Mouse (Mus musculus) midbrain, embryonic 15.5 days (tissue): ENCODE measurements around the gene Golph3. TPM values are rescaled to one million over a fixed set of nuclear protein-coding genes. Genes with fewer than 3 reads are reported as not detected.

Experiments used
- ATAC-seq: fragments of 200-750 bp; cut with Nextera tagmentation; replicated peaks from 2 replicates; pipeline ENCODE4 v1.8.0; 2017; ENCODE audit warnings: moderate TSS enrichment
- H3K27ac ChIP-seq: fragments of 300-500 bp; sonication (generic); 2 replicates; pipeline ENCODE4 v1.5.1; 2015; ENCODE audit warnings: mild to moderate bottlenecking, inconsistent platforms
- H3K27me3 ChIP-seq: fragments of 300-500 bp; sonication (generic); replicated peaks from 2 replicates; pipeline ENCODE4 v1.6.1; 2015; ENCODE audit warnings: inconsistent platforms
- H3K36me3 ChIP-seq: fragments of 300-500 bp; sonication (generic); replicated peaks from 2 replicates; pipeline ENCODE4 v1.6.1; 2015; ENCODE audit warnings: inconsistent platforms
- H3K4me1 ChIP-seq: fragments of 300-500 bp; sonication (generic); 2 replicates; pipeline ENCODE4 v1.6.1; 2015; ENCODE audit warnings: inconsistent platforms
- H3K4me2 ChIP-seq: fragments of 300-500 bp; sonication (generic); 2 replicates; pipeline ENCODE4 v1.6.1; 2015; ENCODE audit warnings: inconsistent platforms, mild to moderate bottlenecking, moderate library complexity
- H3K4me3 ChIP-seq: fragments of 300-500 bp; sonication (generic); 2 replicates; pipeline ENCODE4 v1.5.1; 2015; ENCODE audit warnings: mild to moderate bottlenecking, inconsistent platforms
- H3K9ac ChIP-seq: fragments of 300-500 bp; sonication (generic); 2 replicates; pipeline ENCODE4 v1.6.1; 2015; ENCODE audit warnings: mild to moderate bottlenecking, inconsistent platforms
- H3K9me3 ChIP-seq: fragments of 300-500 bp; sonication (generic); 2 replicates; pipeline ENCODE4 v1.6.1; 2016; ENCODE audit warnings: inconsistent platforms
- WGBS: fragments of 180-500 bp; shearing (Covaris S2); methylation state at CpG from one replicate; pipeline ENCODE4 v1.1.7; 2015; ENCODE audit warnings: mixed read lengths; 5-methylcytosine and 5-hydroxymethylcytosine counted together
- polyA plus RNA-seq: library from polyadenylated mRNA; unstranded; fragments of >200 nt; fragmentation: Nextera tagmentation; extraction: Ambion mirVana; gene quantifications from 2 replicates; pipeline ENCODE4 v1.2.1, GENCODE M21; 2015

The Golph3 gene
- polyA plus RNA-seq, 1 experiment from 2014 or later: 62.6 TPM

DNA sequence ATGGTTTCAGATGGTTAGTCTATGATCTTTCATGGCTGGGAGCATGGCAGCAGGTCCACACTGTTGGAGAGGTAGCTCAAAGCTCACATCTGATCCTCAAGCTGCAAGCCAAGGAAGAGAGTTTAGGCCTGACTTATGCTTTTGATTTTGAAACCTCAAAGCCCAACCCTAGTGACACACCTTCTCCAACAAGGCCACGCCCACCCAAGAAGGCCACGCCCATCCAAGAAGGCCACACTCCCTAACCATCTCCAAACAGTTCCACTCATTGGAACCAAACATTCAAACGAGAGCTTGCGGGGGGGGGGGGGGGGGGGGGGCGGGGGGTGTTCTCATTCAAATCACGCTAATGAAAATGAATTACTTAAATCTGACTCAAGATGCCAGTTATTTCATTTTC is 19.5 kb upstream of the Golph3 start:
- 78% methylated on average over 4 of the region's 6 CpGs for WGBS

DNA sequence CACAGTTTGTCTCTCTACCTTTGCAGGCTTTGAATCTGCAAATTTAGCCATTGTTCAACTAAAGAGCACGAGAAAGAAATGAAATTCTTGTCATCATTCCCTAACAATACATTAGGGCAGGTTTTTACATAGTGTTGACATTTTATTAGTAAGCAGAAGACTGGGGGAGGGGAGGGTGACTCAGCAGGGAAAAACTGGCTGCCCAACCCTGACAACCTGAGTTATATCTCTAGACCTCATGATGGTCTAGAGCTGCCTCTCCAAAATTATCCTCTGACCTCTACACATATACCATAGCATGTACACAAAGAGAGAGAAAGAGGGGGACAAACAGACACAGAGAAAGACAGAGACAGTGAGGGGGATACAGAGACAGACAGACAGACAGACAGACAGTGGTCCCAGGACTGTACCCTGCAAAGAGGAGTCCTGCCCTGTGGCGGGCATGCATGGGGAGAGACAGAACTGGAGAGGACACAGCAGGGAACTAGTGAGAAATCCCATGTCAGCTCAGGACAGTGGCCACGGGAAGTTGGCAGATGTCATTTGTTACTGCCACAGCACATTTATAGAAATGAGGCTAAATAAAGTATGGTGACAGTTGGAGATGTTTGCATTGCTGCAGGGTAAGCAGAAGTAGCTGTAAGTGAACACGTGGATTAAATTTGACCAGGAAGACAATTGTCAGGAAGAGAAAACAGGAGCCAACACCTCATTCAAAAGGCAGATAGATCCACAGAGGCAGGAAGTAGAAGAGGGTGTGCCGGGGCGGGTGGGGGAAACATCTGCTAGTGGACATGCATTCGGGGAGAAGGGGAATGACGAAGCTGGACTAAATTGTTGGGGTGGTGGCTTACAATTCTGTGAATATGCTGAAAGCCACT is 14.8 kb upstream of the Golph3 start:
- H3K9me3 ChIP-seq: no peaks in the 10 kb centered on the region
- no peaks in the 10 kb centered on the region for H3K27me3 ChIP-seq
- WGBS: 71% methylated on average over 8 of the region's 8 CpGs
- H3K9ac ChIP-seq: no peak overlapping the region
- H3K4me2 ChIP-seq: no peak overlapping the region
- no peaks in the 10 kb centered on the region for H3K36me3 ChIP-seq
- H3K4me3 ChIP-seq: no peak overlapping the region
- no peak overlapping the region for H3K27ac ChIP-seq
- H3K4me1 ChIP-seq: no peaks in the 10 kb centered on the region
- no peak for ATAC-seq

More for the DNA sequence above, 19.5 kb upstream of the Golph3 start:
- no peak overlapping the region for H3K27ac ChIP-seq
- H3K4me3 ChIP-seq: no peak overlapping the region
- H3K27me3 ChIP-seq: no peaks in the 10 kb centered on the region
- no peaks in the 10 kb centered on the region for H3K36me3 ChIP-seq
- H3K9me3 ChIP-seq: no peaks in the 10 kb centered on the region
- H3K9ac ChIP-seq: no peak overlapping the region
- ATAC-seq: no peak
- H3K4me1 ChIP-seq: no peaks in the 10 kb centered on the region
- H3K4me2 ChIP-seq: no peak overlapping the region

DNA sequence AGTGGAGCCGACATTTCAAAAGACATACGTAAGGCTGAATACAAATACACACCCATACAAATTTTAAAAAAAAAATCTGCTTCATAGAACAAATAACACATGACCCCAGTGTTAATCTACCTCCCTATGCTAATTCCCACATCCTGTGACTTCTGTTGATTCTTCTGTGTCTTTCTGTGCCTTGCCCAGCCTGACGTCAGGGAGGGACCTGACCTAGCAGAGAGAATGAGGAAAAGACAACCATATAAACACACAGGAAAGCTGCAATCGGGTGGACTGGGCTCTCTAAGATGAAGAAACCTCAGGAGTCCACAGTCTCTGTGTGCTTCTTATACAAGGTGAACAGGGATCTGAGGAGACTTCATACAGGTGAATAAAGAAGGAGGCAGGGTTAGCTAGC is 14.1 kb upstream of the Golph3 start:
- Histone ChIP-seq H3K9me3 (no peaks in the 10 kb centered on the region), H3K4me2 (no peak overlapping the region), H3K9ac (no peak overlapping the region), H3K27me3 (no peaks in the 10 kb centered on the region), H3K4me1 (no peaks in the 10 kb centered on the region), H3K36me3 (no peaks in the 10 kb centered on the region), H3K27ac (no peak overlapping the region), H3K4me3 (no peak overlapping the region)
- ATAC-seq: no peak
- 74% methylated on average over 4 of the region's 4 CpGs for WGBS

DNA sequence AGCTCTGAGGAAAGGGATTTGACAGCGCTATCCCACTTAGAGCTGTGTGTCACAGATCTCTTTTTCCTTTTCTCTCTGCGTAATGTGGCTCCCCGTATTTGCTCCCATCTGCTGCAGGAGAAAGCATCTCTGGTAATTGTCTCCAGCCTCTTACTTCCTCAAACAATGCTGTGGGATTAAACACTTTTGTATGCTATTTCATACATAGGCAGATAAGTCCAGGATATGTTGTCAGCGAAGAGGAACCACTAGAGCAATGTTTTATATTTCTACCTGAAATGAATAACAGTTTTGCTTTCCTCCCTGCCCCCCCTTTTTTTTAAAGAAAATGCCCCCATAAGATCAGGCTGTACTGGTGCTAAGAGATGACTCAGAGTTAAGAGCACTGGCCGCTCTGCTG is 12.7 kb upstream of the Golph3 start:
- no peaks in the 10 kb centered on the region for H3K9me3 ChIP-seq
- no peak overlapping the region for H3K4me2 ChIP-seq
- H3K4me3 ChIP-seq: no peak overlapping the region
- H3K4me1 ChIP-seq: no peaks in the 10 kb centered on the region
- ATAC-seq: no peak
- no peak overlapping the region for H3K9ac ChIP-seq
- H3K27ac ChIP-seq: no peak overlapping the region
- WGBS: 83% methylated on average over 5 of the region's 5 CpGs
- H3K36me3 ChIP-seq: no peaks in the 10 kb centered on the region
- no peaks in the 10 kb centered on the region for H3K27me3 ChIP-seq

DNA sequence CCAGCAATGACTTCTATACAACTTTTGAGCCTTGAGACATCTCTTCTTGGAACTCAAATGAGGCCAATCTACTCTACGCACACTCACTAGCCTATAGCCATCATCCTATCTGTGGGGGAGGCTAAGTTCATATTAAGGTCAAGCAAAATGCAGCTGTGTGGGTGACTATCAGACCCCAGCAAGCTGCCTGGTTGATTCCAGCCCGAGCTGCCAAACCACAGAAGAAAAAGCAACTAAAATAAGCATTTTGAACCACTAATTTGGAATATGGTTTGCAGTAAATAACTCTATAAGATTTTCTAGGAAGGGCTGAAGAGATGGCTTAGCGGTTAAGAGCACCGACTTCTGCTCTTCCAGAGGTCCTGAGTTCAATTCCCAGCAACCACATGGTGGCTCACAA is 10.6 kb upstream of the Golph3 start:
- no peak for ATAC-seq
- no peaks in the 10 kb centered on the region for H3K4me1 ChIP-seq
- no peak overlapping the region for H3K27ac ChIP-seq
- no peak overlapping the region for H3K9ac ChIP-seq
- no peaks in the 10 kb centered on the region for H3K27me3 ChIP-seq
- no peaks in the 10 kb centered on the region for H3K9me3 ChIP-seq
- H3K4me3 ChIP-seq: no peak overlapping the region
- no peaks in the 10 kb centered on the region for H3K36me3 ChIP-seq
- H3K4me2 ChIP-seq: no peak overlapping the region
- 88% methylated on average over 4 of the region's 4 CpGs for WGBS

DNA sequence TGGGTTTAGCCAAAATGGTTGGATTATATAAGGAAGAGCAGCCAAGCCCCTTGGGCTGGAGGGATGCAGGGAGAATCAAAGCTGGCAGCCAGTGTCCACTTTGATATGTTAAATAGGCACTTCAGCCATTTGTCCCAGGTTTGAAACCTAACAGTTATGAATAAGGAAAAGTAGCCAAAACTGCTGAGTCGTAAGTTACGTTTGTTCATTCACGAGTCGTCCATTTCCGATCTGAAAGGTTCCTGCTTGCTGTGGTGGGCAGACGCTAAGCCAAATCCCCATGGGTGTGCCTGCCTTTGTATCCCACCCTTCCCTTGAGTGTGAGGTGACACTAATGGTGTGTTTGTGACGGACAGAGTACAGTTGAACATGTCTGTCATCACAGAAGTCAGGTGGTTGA is 9.8 kb upstream of the Golph3 start:
- Histone ChIP-seq H3K9ac (no peak overlapping the region), H3K27ac (no peak overlapping the region), H3K27me3 (no peaks in the 10 kb centered on the region), H3K4me1 (no peaks in the 10 kb centered on the region), H3K4me3 (no peak overlapping the region), H3K9me3 (no peaks in the 10 kb centered on the region), H3K36me3 (no peaks in the 10 kb centered on the region), H3K4me2 (no peak overlapping the region)
- WGBS: 86% methylated on average over 7 of the region's 7 CpGs
- ATAC-seq: no peak

DNA sequence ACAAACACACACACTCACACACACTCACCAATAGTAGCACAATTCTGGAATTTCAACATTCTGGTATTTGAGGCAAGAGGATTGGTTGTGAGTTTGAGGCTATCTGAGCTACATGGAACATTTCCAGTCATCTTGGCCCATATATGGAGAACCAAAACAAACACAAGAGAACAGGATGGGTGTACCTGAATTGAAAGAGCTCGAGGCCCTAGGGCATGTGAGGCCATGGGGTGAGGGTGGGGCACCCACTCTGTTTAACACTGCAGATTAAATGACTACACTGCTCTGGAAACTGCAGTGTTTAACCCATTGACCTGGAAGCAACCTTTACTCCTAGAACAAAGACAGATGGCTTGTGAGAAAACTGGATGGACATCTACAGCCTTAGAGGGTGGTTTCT is 8.0 kb upstream of the Golph3 start:
- H3K4me3 ChIP-seq: no peak overlapping the region
- no peak overlapping the region for H3K4me2 ChIP-seq
- no peaks in the 10 kb centered on the region for H3K4me1 ChIP-seq
- H3K27ac ChIP-seq: no peak overlapping the region
- 36% methylated on average over 1 of the region's 1 CpGs for WGBS
- no peaks in the 10 kb centered on the region for H3K27me3 ChIP-seq
- H3K9ac ChIP-seq: no peak overlapping the region
- no peaks in the 10 kb centered on the region for H3K36me3 ChIP-seq
- H3K9me3 ChIP-seq: no peaks in the 10 kb centered on the region
- ATAC-seq: no peak

DNA sequence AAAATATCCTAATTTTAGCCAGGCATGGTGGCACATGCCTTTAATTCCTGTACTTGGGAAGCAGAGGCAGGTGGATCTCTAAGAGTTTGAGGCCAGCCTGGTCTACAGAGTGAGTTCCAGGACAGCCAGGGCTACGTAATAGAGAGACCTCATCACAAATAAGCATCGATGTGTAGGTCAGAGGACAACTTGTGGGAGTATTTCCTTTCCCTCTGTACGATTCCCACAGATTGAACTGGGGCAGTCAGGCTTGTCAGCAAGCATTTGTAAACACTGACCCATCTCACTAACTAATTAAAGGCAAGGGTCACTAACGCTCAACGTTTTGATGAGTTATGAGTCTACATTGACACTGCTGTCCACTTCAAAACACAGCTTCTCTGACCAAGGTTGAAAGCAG is 6.7 kb upstream of the Golph3 start:
- no peak overlapping the region for H3K27ac ChIP-seq
- H3K9me3 ChIP-seq: no peaks in the 10 kb centered on the region
- no peak for ATAC-seq

DNA sequence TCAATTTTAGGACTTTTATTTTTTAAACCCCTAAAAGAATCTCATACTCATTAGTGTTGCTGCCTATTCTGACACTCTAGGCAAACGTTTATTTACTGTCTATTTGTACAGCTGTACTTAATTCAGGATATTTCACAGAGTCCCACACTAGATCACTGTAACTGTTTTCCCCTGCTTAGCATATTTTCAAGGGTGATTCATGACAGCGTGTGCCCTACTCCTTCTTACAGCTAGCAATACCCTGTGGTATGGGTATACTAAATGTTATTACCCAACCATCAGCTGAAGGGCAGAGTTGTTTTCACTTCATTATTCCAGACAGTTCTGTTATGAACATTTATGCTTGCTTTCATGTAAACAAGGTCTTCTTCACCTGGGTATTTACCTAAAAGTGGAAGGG is 5.3 kb upstream of the Golph3 start:
- Histone ChIP-seq H3K4me3 (no peak overlapping the region), H3K9ac (no peak overlapping the region), H3K9me3 (no peaks in the 10 kb centered on the region), H3K36me3 (no peaks in the 10 kb centered on the region), H3K4me1 (peaks cover 4% of the 10 kb centered on the region; the same call in 1 of the 2 replicates), H3K27me3 (peaks cover 4% of the 10 kb centered on the region; the same call in 1 of the 2 replicates), H3K4me2 (no peak overlapping the region), H3K27ac (no peak overlapping the region)
- 78% methylated on average over 2 of the region's 2 CpGs for WGBS
- no peak for ATAC-seq

More for the DNA sequence above, 6.7 kb upstream of the Golph3 start:
- H3K27me3 ChIP-seq: 0 out of 2 replicates have a peak, but pooled peaks cover 4% of the 10 kb centered on the region
- H3K4me2 ChIP-seq: no peak overlapping the region
- H3K36me3 ChIP-seq: no peaks in the 10 kb centered on the region
- no peak overlapping the region for H3K9ac ChIP-seq
- no peaks in the 10 kb centered on the region for H3K4me1 ChIP-seq
- WGBS: 84% methylated on average over 5 of the region's 5 CpGs
- no peak overlapping the region for H3K4me3 ChIP-seq

DNA sequence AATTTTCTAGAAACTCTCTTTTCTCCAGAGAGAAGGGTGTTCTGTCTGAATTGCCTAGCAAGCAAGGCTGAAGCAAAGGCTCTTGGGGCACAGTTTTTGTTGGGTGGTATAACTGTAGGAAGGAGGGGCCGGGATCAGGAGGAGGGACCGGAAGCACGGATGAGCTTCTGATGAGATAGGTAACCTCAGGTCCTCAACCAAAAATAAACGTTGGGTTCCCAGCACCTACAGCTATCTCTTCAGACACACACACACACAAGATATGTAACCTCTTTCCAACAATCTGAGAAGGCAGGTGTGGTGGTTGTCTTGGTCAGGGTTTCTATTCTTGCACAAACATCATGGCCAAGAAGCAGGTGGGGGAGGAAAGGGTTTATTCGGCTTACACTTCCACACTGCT is 4.0 kb upstream of the Golph3 start:
- WGBS: 90% methylated on average over 5 of the region's 5 CpGs
- Histone ChIP-seq H3K27ac (no peak overlapping the region), H3K4me1 (peaks cover 5% of the 10 kb centered on the region; the same call in 1 of the 2 replicates), H3K9me3 (no peaks in the 10 kb centered on the region), H3K4me2 (no peak overlapping the region), H3K4me3 (no peak overlapping the region), H3K36me3 (no peaks in the 10 kb centered on the region), H3K9ac (no peak overlapping the region), H3K27me3 (peaks cover 4% of the 10 kb centered on the region; the same call in 1 of the 2 replicates)
- no peak for ATAC-seq

DNA sequence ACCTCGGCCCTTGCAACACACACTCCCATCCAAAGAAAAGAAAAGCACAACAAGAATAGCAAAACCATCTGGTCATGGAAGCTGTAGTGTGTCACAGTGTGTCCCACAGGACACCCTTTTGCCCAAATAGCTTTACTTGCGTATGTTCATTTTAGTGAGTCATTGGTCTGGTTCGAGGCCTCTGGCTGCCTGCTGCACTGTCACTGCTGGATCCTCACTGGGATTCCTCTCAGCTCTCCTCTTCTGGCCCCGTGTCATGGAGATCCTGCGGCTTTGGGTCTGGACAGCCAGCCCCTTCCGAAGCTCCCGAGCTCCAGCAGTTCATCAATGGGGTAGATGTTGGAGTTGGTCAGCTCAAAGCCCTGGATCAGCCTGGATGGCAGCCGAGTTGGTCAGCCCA is 2.8 kb upstream of the Golph3 start:
- no peaks in the 10 kb centered on the region for H3K9me3 ChIP-seq
- H3K27me3 ChIP-seq: peaks cover 4% of the 10 kb centered on the region; the same call in 1 of the 2 replicates
- no peaks in the 10 kb centered on the region for H3K36me3 ChIP-seq
- 82% methylated on average over 8 of the region's 8 CpGs for WGBS
- no peak overlapping the region for H3K4me3 ChIP-seq
- H3K4me2 ChIP-seq: no peak overlapping the region
- no peak for ATAC-seq
- peaks cover 15% of the 10 kb centered on the region for H3K4me1 ChIP-seq
- no peak overlapping the region for H3K9ac ChIP-seq
- H3K27ac ChIP-seq: no peak overlapping the region

DNA sequence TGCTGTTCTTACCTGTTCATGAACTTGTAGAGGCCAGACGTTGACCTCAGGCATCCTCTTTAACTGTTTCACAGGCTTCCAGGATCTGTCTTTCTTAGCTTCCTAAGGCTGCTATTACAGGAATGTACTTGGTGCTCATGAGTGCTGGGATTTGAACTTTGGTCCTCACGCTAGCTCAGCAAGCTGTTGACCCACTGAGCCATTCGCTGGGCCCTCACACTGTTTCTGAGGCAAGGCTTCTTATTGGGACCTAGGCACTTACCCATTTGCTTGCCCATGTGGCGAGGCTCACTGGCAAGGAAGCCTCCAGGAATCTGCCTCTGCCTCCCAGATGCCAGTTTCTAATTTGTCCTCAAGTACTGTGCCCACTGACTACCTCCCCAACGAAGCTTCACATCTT is 1.4 kb upstream of the Golph3 start:
- H3K4me1 ChIP-seq: peaks cover 25% of the 10 kb centered on the region
- WGBS: 39% methylated on average over 5 of the region's 5 CpGs
- ATAC-seq: no peak
- H3K4me2 ChIP-seq: no peak overlapping the region
- H3K9me3 ChIP-seq: no peaks in the 10 kb centered on the region
- H3K36me3 ChIP-seq: no peaks in the 10 kb centered on the region
- no peak overlapping the region for H3K27ac ChIP-seq
- no peak overlapping the region for H3K9ac ChIP-seq
- no peak overlapping the region for H3K4me3 ChIP-seq
- H3K27me3 ChIP-seq: peaks cover 4% of the 10 kb centered on the region; the same call in 1 of the 2 replicates
